Mouse (Mus musculus): ENCODE results near the gene Vmn1r235. TPM values are rescaled to one million over a fixed set of nuclear protein-coding genes. Genes with fewer than 3 reads are reported as not detected.
"Not testable (repeated sequence)": the region's sequence is repeated elsewhere in the genome, so short reads cannot be mapped to it uniquely, and the experiment has no call there.

The Vmn1r235 gene
- under 1 TPM in 1 of 2 experiments, not detected in 1; 0.30 TPM for polyA plus RNA-seq (2017; shearing (Covaris generic))

- no peak for ATAC-seq
Measured at GRCm38 (mm10) chr17:21256111-21256510, at the start of gene Vmn1r235. Gene Vmn1r235 (plus strand): TSS chr17:21256411.

DNA sequence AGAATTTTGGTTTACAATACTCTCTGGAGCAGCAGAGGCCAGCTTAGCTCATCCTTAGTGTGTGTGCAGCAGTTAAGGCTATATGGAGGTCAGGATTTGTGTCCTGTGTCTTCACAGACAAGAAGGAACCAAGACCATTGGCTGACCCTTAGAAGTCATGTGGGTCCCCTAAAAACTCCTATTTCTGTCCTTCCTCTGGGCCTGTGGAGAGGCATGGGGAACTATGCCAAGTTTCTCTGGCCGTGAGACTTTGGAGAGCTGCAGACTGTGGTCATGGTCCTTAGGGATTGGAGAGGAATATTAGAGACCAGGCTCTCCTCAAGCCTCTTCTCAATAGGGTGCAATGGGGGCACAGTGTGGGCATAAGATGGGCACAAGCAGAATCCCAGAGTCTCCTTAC lies 45.1 kb upstream of the Vmn1r235 start:
- ATAC-seq, result not testable (repeated sequence)

DNA sequence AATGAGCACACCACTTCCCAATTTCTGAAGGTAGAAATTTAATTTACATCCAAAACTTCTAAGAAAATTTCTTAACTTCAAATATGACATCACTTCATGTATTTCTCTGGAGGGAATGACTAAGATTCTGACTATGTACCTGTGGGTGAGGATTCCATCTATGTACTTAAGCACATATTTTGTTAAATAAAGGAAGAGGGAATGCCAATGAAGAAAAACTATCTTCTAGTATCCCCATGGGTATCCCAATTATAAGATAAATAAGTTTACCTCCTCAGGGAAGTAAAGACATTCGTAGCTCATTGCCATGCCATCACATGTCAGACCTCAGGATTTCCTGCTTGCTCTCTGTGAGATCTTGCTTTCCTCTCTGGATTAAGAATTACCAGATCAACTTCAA lies 30.4 kb upstream of the Vmn1r235 start, which contains the start of gene Vmn1r234:
Gene Vmn1r234, plus strand, starts transcription at position 301 of the 400 bp plus-strand sequence.
- no peak for ATAC-seq

DNA sequence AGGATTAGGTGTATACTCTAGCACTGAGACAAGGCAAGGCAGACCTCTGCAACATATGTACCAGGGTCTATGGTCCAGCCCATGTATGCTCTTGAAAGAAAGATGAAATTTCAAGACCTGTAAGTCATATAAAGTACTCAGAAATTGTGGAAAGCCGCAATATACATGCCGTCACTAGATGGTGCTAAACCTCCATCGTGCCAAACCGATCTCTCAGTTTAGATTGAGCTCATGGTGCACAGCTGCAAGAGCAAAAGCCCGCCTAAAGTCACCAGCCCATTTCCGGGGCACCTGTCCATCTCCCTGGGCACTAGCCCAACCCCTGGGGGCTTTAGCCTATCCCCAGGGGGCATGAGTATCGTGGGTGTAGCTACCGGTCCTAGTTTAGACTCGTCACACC lies 24.6 kb upstream of the Vmn1r235 start:
- peak; percentile 54 for ATAC-seq

GRCm38 (mm10) chr17:21272103-21272502 lies 15.9 kb downstream of the Vmn1r235 start:
- peak; percentile 79 for ATAC-seq

- no peak for ATAC-seq
Measured at GRCm38 (mm10) chr17:21282642-21283041, 26.4 kb downstream of the Vmn1r235 start, which contains the start of gene Vmn1r236. Gene Vmn1r236 (plus strand): TSS chr17:21282942.

DNA sequence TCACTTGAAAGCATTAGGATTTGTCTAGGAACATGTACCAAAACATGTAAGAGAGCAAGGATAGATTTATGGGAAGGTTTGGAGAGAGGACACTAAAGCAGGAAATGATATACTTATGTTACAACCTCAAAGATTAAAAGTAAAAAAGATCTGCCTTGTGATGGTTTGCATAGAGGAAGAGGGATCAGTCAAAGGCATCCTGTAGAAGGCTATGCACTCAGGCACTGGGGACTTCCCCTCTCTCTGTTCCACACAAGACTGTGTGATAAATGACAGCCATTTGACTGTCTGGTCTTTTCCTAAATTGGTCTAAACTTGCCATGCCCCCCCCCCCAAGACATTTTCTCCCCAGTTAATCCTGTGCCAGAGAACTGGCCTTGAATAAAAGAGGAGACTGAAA lies 28.2 kb downstream of the Vmn1r235 start:
- peak; percentile 61 for ATAC-seq

GRCm38 (mm10) chr17:21289695-21290094 lies 33.5 kb downstream of the Vmn1r235 start:
- no peak for ATAC-seq

- no peak for ATAC-seq
Measured at GRCm38 (mm10) chr17:21311565-21311964, 55.4 kb downstream of the Vmn1r235 start, which contains the start of gene Vmn1r237. Gene Vmn1r237 (plus strand): TSS chr17:21311865.

Other genes starting within 250 kb of the Vmn1r235 start
- gene Zfp160, start 247.5 kb upstream of the Vmn1r235 start, polyA plus RNA-seq (2017; shearing (Covaris generic)), result 10 to 100 TPM; 22.6 to 25.1 TPM
- not detected for gene Vmn1r234, start 30.3 kb upstream of the Vmn1r235 start, polyA plus RNA-seq (2017; shearing (Covaris generic))
- not detected for gene Vmn1r236, start 26.5 kb downstream of the Vmn1r235 start, polyA plus RNA-seq (2017; shearing (Covaris generic))
- not detected for gene Vmn1r237, start 55.5 kb downstream of the Vmn1r235 start, polyA plus RNA-seq (2017; shearing (Covaris generic))
- gene Zfp677, start 127.3 kb downstream of the Vmn1r235 start, polyA plus RNA-seq (2017; shearing (Covaris generic)), result 10 to 100 TPM; 19.2 to 22.9 TPM
- 10 to 100 TPM; 10.5 to 11.8 TPM for gene Zfp54, start 166.8 kb downstream of the Vmn1r235 start, polyA plus RNA-seq (2017; shearing (Covaris generic))
- 10 to 100 TPM; 36.2 to 41.1 TPM for gene Zfp51, start 194.0 kb downstream of the Vmn1r235 start, polyA plus RNA-seq (2017; shearing (Covaris generic))
- 10 to 100 TPM; 31.8 to 32.9 TPM for gene Zfp53, start 232.6 kb downstream of the Vmn1r235 start, polyA plus RNA-seq (2017; shearing (Covaris generic))